Mouse (Mus musculus) liver, embryonic 14 days (tissue): ENCODE data around the gene Smim13. TPM values are rescaled to one million over a fixed set of nuclear protein-coding genes. Genes with fewer than 3 reads are reported as not detected.

ENCODE experiments used
- polyA plus RNA-seq: library from polyadenylated mRNA; depleted of rRNA; stranded (reverse); fragments of >200 nt; gene quantifications from 2 replicates; pipeline ENCODE4 v1.2.3, GENCODE M21; 2012; rRNA removed

Smim13 gene
- 3.0 and 3.5 TPM in 2 replicates for polyA plus RNA-seq

GRCm38 (mm10) chr13:41249538-41250317 is at the start of gene Smim13:
Smim13 (plus strand) TSS chr13:41249844.

GRCm38 (mm10) chr13:41220304-41220834 is 29.3 kb upstream of the Smim13 start, which contains the start of gene Elovl2:
Elovl2 (minus strand) TSS chr13:41220405.

GRCm38 (mm10) chr13:41273927-41274650 is 24.4 kb downstream of the Smim13 start, which contains the start of gene Gm17364:
Gm17364 (minus strand) TSS chr13:41273977.

Other genes starting within 250 kb of the Smim13 start
- 49.1 and 55.4 TPM in 2 replicates for gene Pak1ip1, start 248.8 kb upstream of the Smim13 start, polyA plus RNA-seq
- gene Tmem14c, start 233.6 kb upstream of the Smim13 start, polyA plus RNA-seq: 336 and 423 TPM in 2 replicates
- 0.07 TPM in 2 replicates for gene Mak, start 170.1 kb upstream of the Smim13 start, polyA plus RNA-seq
- not detected in 2 replicates for gene Gcm2, start 138.8 kb upstream of the Smim13 start, polyA plus RNA-seq
- gene Sycp2l, start 135.5 kb upstream of the Smim13 start, polyA plus RNA-seq: 0.01 and 0.02 TPM in 2 replicates
- 16.4 and 20.6 TPM in 2 replicates for gene Elovl2, start 29.4 kb upstream of the Smim13 start, polyA plus RNA-seq
- gene Gm17364, start 24.1 kb downstream of the Smim13 start, polyA plus RNA-seq: not detected in 2 replicates
- 1.2 and 1.6 TPM in 2 replicates for gene Nedd9, start 237.5 kb downstream of the Smim13 start, polyA plus RNA-seq